Mouse (Mus musculus): ENCODE measurements around the gene Tgfb3. TPM values are rescaled to one million over a fixed set of nuclear protein-coding genes. Genes with fewer than 3 reads are reported as not detected.

The Tgfb3 gene
- polyA plus RNA-seq, 1 experiment = 1.3 TPM

DNA sequence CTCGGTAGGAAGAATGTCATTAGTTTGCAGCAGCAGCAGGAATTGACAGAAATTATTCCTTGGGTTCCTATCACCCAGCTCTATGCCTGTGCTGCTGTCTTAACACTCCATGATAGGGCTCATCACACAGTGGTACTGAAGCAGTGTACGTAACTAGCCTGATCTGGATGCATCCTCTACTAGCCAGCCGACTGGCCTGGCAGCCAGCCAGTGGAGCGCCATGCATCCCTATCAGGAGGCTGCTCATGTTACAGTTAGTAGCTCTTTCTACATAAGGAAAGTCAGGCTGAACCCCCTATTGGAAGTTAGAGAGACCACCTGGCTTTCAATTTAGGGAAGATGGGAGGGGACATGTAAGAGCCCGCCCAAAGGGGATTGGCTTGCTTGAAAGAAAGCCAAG is 51.8 kb downstream of the Tgfb3 start:
- H3K9me3 ChIP-seq (replicated peaks; ENCODE audit: control insufficient read depth, insufficient read depth, low read length, poor library complexity, severe bottlenecking) = no peaks in the 10 kb centered on the region
- H3K27me3 ChIP-seq (ENCODE audit: control insufficient read depth, insufficient read depth, low read length, poor library complexity, severe bottlenecking) = no peaks in the 10 kb centered on the region
- no peaks in the 10 kb centered on the region for H3K36me3 ChIP-seq (ENCODE audit: control insufficient read depth, insufficient read depth, low read length, poor library complexity, severe bottlenecking)
- H3K4me3 ChIP-seq (ENCODE audit: low read depth, low read length) = no peak overlapping the region
- TF ChIP-seq POLR2A (IDR thresholded peaks at IDR 0.05; ENCODE audit: insufficient read depth, low read length) = no peak
- TF ChIP-seq CTCF (IDR thresholded peaks at IDR 0.05; ENCODE audit: low read depth, low read length) = no peak
- TF ChIP-seq EP300 (IDR thresholded peaks at IDR 0.05; ENCODE audit: insufficient read depth, low read depth, low read length) = no peak
- no peak overlapping the region for H3K27ac ChIP-seq (ENCODE audit: insufficient read depth, low read length)
- no peak overlapping the region for H3K9ac ChIP-seq (ENCODE audit: low read depth, poor library complexity, severe bottlenecking)
- H3K4me1 ChIP-seq (ENCODE audit: control insufficient read depth, insufficient read depth, low read length) = no peaks in the 10 kb centered on the region

DNA sequence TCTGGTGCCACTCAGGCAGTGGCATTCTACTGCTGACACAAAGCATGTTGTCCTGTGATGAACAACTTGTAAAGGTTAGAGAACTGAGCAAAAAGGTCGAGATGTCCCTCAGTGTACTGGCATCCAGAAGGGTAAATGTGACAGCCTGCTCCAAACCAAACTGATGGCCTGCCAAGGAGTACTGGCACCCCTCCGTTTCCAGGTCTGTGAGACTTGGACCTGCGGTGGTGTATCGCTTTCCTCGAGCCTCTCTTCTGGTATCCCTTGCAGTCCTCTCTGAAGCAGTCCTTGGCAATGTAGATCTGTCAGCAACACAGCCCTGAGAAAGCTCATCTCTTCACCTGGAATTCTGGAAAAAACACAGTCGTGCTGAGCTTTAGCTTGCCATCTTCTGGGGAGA is 53.4 kb downstream of the Tgfb3 start:
- H3K9ac ChIP-seq (ENCODE audit: low read depth, poor library complexity, severe bottlenecking) = no peak overlapping the region
- TF ChIP-seq CTCF (IDR thresholded peaks at IDR 0.05; ENCODE audit: low read depth, low read length) (no peak), POLR2A (IDR thresholded peaks at IDR 0.05; ENCODE audit: insufficient read depth, low read length) (no peak), EP300 (IDR thresholded peaks at IDR 0.05; ENCODE audit: insufficient read depth, low read depth, low read length) (no peak)
- no peaks in the 10 kb centered on the region for H3K36me3 ChIP-seq (ENCODE audit: control insufficient read depth, insufficient read depth, low read length, poor library complexity, severe bottlenecking)
- H3K27me3 ChIP-seq (ENCODE audit: control insufficient read depth, insufficient read depth, low read length, poor library complexity, severe bottlenecking) = no peaks in the 10 kb centered on the region
- no peak overlapping the region for H3K4me3 ChIP-seq (ENCODE audit: low read depth, low read length)
- H3K27ac ChIP-seq (ENCODE audit: insufficient read depth, low read length) = no peak overlapping the region
- no peaks in the 10 kb centered on the region for H3K9me3 ChIP-seq (replicated peaks; ENCODE audit: control insufficient read depth, insufficient read depth, low read length, poor library complexity, severe bottlenecking)
- H3K4me1 ChIP-seq (ENCODE audit: control insufficient read depth, insufficient read depth, low read length) = no peaks in the 10 kb centered on the region

DNA sequence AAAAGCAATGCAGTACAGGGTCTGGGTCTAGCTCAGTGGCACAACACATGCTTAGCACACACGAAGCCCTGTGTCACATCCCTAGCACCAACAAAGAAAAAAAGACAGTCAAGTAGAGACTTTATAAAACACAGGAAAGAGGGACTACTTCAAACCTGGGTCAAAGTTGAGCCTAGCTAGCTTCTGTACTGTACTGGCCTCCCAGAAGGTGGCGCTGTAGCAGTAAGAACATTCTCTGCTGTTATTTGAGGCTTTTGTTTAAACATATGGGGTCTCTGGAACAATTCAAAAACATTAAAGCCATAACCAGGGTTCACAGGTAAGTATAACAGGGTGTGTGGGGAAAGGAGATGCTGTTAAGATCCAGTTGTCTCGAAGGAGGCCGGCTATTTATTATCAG is 54.4 kb downstream of the Tgfb3 start:
- no peaks in the 10 kb centered on the region for H3K4me1 ChIP-seq (ENCODE audit: control insufficient read depth, insufficient read depth, low read length)

DNA sequence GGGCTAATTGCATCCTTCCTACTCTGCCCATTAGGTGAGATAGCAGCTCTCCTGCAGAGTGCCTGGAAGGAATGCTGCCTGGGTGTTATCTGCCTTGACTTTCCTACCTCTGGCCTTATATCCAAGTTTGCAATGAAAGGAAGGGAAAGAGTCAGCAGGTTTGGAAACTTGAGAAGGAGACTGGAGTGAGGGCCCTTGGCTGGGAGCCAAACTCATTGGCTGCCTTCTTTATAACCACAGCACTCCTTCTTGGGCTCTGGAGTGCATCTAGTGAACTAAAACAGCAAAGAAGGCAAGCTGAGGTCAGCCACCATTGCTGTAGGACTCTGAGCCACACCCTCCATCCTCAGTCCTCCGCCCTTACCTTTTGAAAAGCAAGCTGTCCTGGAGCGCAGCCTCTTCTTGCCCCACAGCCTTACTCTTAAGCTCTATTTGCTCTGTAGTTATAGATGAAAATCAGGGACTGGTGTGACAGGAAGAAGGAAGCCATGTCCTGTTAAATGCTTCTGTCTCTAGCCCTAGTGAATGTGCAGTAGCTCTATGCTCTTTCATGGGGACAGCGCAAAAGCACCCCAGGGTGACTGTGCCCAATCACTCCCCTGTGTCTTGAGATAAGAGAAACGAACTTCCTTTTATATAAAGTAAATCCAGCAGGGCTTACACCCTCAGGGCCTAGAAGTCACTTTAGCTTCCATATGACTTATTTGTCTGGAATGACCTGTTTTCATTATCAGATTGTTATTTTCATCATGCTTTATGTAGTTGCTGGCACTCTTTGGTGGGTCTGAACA is 55.6 kb downstream of the Tgfb3 start:
- no peaks in the 10 kb centered on the region for H3K36me3 ChIP-seq (ENCODE audit: control insufficient read depth, insufficient read depth, low read length, poor library complexity, severe bottlenecking)
- TF ChIP-seq CTCF (IDR thresholded peaks at IDR 0.05; ENCODE audit: low read depth, low read length) = no peak
- TF ChIP-seq POLR2A (IDR thresholded peaks at IDR 0.05; ENCODE audit: insufficient read depth, low read length) = no peak
- no peak for TF ChIP-seq EP300 (IDR thresholded peaks at IDR 0.05; ENCODE audit: insufficient read depth, low read depth, low read length)
- no peaks in the 10 kb centered on the region for H3K27me3 ChIP-seq (ENCODE audit: control insufficient read depth, insufficient read depth, low read length, poor library complexity, severe bottlenecking)
- H3K27ac ChIP-seq (ENCODE audit: insufficient read depth, low read length) = no peak overlapping the region
- no peak overlapping the region for H3K4me3 ChIP-seq (ENCODE audit: low read depth, low read length)
- no peaks in the 10 kb centered on the region for H3K4me1 ChIP-seq (ENCODE audit: control insufficient read depth, insufficient read depth, low read length)
- H3K9me3 ChIP-seq (replicated peaks; ENCODE audit: control insufficient read depth, insufficient read depth, low read length, poor library complexity, severe bottlenecking) = no peaks in the 10 kb centered on the region
- no peak overlapping the region for H3K9ac ChIP-seq (ENCODE audit: low read depth, poor library complexity, severe bottlenecking)

More for the DNA sequence above, 54.4 kb downstream of the Tgfb3 start:
- H3K36me3 ChIP-seq (ENCODE audit: control insufficient read depth, insufficient read depth, low read length, poor library complexity, severe bottlenecking) = no peaks in the 10 kb centered on the region
- no peaks in the 10 kb centered on the region for H3K9me3 ChIP-seq (replicated peaks; ENCODE audit: control insufficient read depth, insufficient read depth, low read length, poor library complexity, severe bottlenecking)
- H3K4me3 ChIP-seq (ENCODE audit: low read depth, low read length) = no peak overlapping the region
- no peak overlapping the region for H3K27ac ChIP-seq (ENCODE audit: insufficient read depth, low read length)
- H3K27me3 ChIP-seq (ENCODE audit: control insufficient read depth, insufficient read depth, low read length, poor library complexity, severe bottlenecking) = no peaks in the 10 kb centered on the region
- no peak overlapping the region for H3K9ac ChIP-seq (ENCODE audit: low read depth, poor library complexity, severe bottlenecking)
- peak; percentile 7 for TF ChIP-seq CTCF (IDR thresholded peaks at IDR 0.05; ENCODE audit: low read depth, low read length)
- TF ChIP-seq EP300 (IDR thresholded peaks at IDR 0.05; ENCODE audit: insufficient read depth, low read depth, low read length) = no peak

DNA sequence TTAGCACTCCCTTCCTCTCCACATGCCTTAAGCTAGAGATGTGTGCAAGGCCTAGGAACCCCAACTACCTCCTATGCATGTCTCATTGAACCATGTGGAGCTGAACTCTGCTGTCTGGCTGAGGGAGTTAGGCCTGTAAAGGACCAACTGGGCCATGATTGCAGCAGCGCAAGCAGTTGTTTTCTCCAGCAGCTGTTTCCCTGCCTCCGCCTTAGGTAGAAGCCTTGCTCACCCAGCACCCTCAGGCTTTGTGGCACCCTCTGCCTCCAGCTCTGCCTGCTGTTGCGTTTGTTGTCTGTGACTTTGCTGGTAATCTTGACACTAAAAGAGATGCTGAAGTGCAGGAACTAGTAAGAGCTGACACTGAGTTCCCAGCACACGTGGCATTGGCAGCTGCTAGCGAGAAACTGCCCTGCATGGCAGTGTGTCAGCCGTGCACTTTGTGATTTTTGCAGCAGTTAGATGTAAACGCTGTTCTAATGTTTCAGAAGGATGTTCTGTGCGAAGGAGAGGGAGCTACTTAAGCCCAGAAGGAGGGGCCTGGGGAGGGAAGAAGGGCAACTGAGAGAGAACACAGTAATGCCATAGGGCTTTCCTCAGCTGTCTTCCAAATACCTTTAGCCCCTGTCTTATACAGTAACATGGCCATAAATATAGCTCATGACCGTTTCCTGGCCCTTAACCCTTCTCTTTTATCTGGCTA is 56.4 kb downstream of the Tgfb3 start:
- Histone ChIP-seq H3K9ac (ENCODE audit: low read depth, poor library complexity, severe bottlenecking) (no peak overlapping the region), H3K4me1 (ENCODE audit: control insufficient read depth, insufficient read depth, low read length) (no peaks in the 10 kb centered on the region), H3K27ac (ENCODE audit: insufficient read depth, low read length) (no peak overlapping the region), H3K4me3 (ENCODE audit: low read depth, low read length) (no peak overlapping the region), H3K9me3 (replicated peaks; ENCODE audit: control insufficient read depth, insufficient read depth, low read length, poor library complexity, severe bottlenecking) (no peaks in the 10 kb centered on the region), H3K36me3 (ENCODE audit: control insufficient read depth, insufficient read depth, low read length, poor library complexity, severe bottlenecking) (no peaks in the 10 kb centered on the region), H3K27me3 (ENCODE audit: control insufficient read depth, insufficient read depth, low read length, poor library complexity, severe bottlenecking) (no peaks in the 10 kb centered on the region)
- TF ChIP-seq POLR2A (IDR thresholded peaks at IDR 0.05; ENCODE audit: insufficient read depth, low read length) (no peak), CTCF (IDR thresholded peaks at IDR 0.05; ENCODE audit: low read depth, low read length) (no peak), EP300 (IDR thresholded peaks at IDR 0.05; ENCODE audit: insufficient read depth, low read depth, low read length) (no peak)

DNA sequence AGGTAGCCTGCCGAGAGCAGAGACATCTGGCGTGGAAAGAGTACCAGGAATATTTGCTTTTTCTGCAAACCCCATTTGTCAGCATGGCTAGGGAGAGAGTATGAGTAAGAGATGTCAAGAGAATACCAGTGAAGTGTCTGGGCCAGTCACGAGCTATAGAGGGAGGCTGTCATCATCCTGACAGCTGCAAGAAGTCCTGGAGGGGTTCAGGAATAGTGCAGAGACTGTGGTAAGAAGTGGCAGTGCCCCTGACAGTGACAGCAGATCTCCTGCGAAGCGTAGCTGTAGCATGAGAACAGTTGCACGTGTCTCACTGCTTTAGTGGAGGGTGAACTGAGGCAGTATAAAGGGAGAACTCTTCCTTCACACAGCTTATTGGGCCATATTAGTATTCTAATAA is 57.3 kb downstream of the Tgfb3 start:
- H3K9me3 ChIP-seq (replicated peaks; ENCODE audit: control insufficient read depth, insufficient read depth, low read length, poor library complexity, severe bottlenecking) = no peaks in the 10 kb centered on the region
- H3K9ac ChIP-seq (ENCODE audit: low read depth, poor library complexity, severe bottlenecking) = no peak overlapping the region
- TF ChIP-seq CTCF (IDR thresholded peaks at IDR 0.05; ENCODE audit: low read depth, low read length) (no peak), POLR2A (IDR thresholded peaks at IDR 0.05; ENCODE audit: insufficient read depth, low read length) (no peak), EP300 (IDR thresholded peaks at IDR 0.05; ENCODE audit: insufficient read depth, low read depth, low read length) (no peak)
- no peaks in the 10 kb centered on the region for H3K27me3 ChIP-seq (ENCODE audit: control insufficient read depth, insufficient read depth, low read length, poor library complexity, severe bottlenecking)
- H3K36me3 ChIP-seq (ENCODE audit: control insufficient read depth, insufficient read depth, low read length, poor library complexity, severe bottlenecking) = no peaks in the 10 kb centered on the region
- H3K27ac ChIP-seq (ENCODE audit: insufficient read depth, low read length) = no peak overlapping the region
- H3K4me3 ChIP-seq (ENCODE audit: low read depth, low read length) = no peak overlapping the region
- H3K4me1 ChIP-seq (ENCODE audit: control insufficient read depth, insufficient read depth, low read length) = no peaks in the 10 kb centered on the region

All from ES-Bruce4 (cell line).